Mouse (Mus musculus) liver, embryonic 14.5 days (tissue): ENCODE results near the gene Cdhr1. TPM values are rescaled to one million over a fixed set of nuclear protein-coding genes. Genes with fewer than 3 reads are reported as not detected.
A peak's percentile ranks its signal among the peaks of the same experiment; 100 is the strongest.
"Not testable (repeated sequence)": the region's sequence is repeated elsewhere in the genome, so short reads cannot be mapped to it uniquely, and the experiment has no call there.

Experiments
- ATAC-seq: fragments of 200-750 bp; cut with Nextera tagmentation; 2 replicates; pipeline ENCODE4 v1.8.0; 2017; ENCODE audit warnings: moderate number of reproducible peaks, mild to moderate bottlenecking, moderate library complexity; ENCODE audit not compliant: insufficient read depth
- DNase-seq, 3 experiments: peaks; one replicate each; pipeline ENCODE4 v3.0.0-alpha.2; 2012 to 2013; ENCODE audit warnings: low read depth in 3 of 3, low spot score in 3 of 3
- H3K27ac ChIP-seq: fragments of 300-500 bp; sonication (generic); 2 replicates; pipeline ENCODE4 v1.5.1; 2014; ENCODE audit warnings: moderate library complexity, mild to moderate bottlenecking, control low read depth, inconsistent platforms
- H3K27me3 ChIP-seq: fragments of 300-500 bp; sonication (generic); 2 replicates; pipeline ENCODE4 v1.6.1; 2014; ENCODE audit warnings: mild to moderate bottlenecking, low read length, moderate library complexity; ENCODE audit not compliant: control insufficient read depth, insufficient read depth
- H3K36me3 ChIP-seq: fragments of 300-500 bp; sonication (generic); replicated peaks from 2 replicates; pipeline ENCODE4 v1.6.1; 2014; ENCODE audit warnings: low read depth; ENCODE audit not compliant: control insufficient read depth, insufficient read depth
- H3K4me1 ChIP-seq, 2 experiments: fragments of 200-500 bp in 1 of 2; fragments of 300-500 bp in 1 of 2; sonication (generic) in 1 of 2; replicated peaks; 2 replicates each; pipeline ENCODE4 v1.6.1; 2012 to 2014; ENCODE audit warnings: antibody characterized with exemption in 1 of 2, inconsistent platforms in 1 of 2, low read length in 1 of 2; ENCODE audit not compliant: control insufficient read depth in 2 of 2, insufficient read depth in 2 of 2
- H3K4me2 ChIP-seq: fragments of 300-500 bp; sonication (generic); 2 replicates; pipeline ENCODE4 v1.6.1; 2014; ENCODE audit warnings: low read depth, mild to moderate bottlenecking, control low read depth, moderate library complexity
- H3K4me3 ChIP-seq, 2 experiments: fragments of 200-500 bp in 1 of 2; fragments of 300-500 bp in 1 of 2; sonication (generic) in 1 of 2; 2 replicates each; pipeline ENCODE4 v1.5.1; 2012 to 2014; ENCODE audit warnings: low read depth in 2 of 2, low read length in 2 of 2, mild to moderate bottlenecking in 2 of 2, control low read depth in 1 of 2, inconsistent platforms in 1 of 2, moderate library complexity in 1 of 2; ENCODE audit not compliant: insufficient read depth in 1 of 2
- H3K9ac ChIP-seq: fragments of 300-500 bp; sonication (generic); replicated peaks from 2 replicates; pipeline ENCODE4 v1.6.1; 2014; ENCODE audit warnings: mild to moderate bottlenecking, control low read depth, moderate library complexity
- H3K9me3 ChIP-seq: fragments of 300-500 bp; sonication (generic); 2 replicates; pipeline ENCODE4 v1.6.1; 2016; ENCODE audit warnings: low read length, mixed read lengths; ENCODE audit not compliant: control insufficient read depth
- CTCF ChIP-seq: IDR thresholded peaks from 2 replicates; pipeline ENCODE4 v1.5.1; 2016; ENCODE audit warnings: antibody characterized with exemption, low read depth, control low read depth
- EP300 ChIP-seq: IDR thresholded peaks from 2 replicates; pipeline ENCODE4 v1.6.1; 2016; ENCODE audit warnings: antibody characterized with exemption, low read depth
- WGBS: fragments of 180-500 bp; shearing (Covaris S2); extraction: QIAGEN DNeasy Blood & Tissue Kit; methylation state at CpG from one replicate; pipeline ENCODE4 v1.1.7; 2014; ENCODE audit not compliant: insufficient replicate concordance; 5-methylcytosine and 5-hydroxymethylcytosine counted together
- polyA plus RNA-seq, 2 experiments: library from polyadenylated mRNA; depleted of rRNA in 1 of 2; stranded (reverse) in 1 of 2; unstranded in 1 of 2; fragments of >200 nt; fragmentation: Nextera tagmentation in 1 of 2; extraction: Ambion mirVana in 1 of 2; gene quantifications; 2 replicates each; pipeline versions ENCODE4 v1.2.1 to v1.2.3; 2012 to 2014

The Cdhr1 gene
- polyA plus RNA-seq (2012; rRNA removed): 0.02 TPM in 2 replicates
- not detected in 2 replicates for polyA plus RNA-seq (2014; fragmentation: Nextera tagmentation; extraction: Ambion mirVana)

GRCm38 (mm10) chr14:37097956-37098530, at the start of gene Cdhr1:
Cdhr1 (minus strand) TSS chr14:37098347.
- TF ChIP-seq CTCF (no peak), EP300 (no peak)
- no peak within 1 kb of the TSS for H3K4me2 ChIP-seq
- H3K36me3 ChIP-seq: no peaks in the 10 kb centered on the region
- H3K4me1 ChIP-seq: no peaks in the 10 kb centered on the region
- DNase-seq (no peak), ATAC-seq (no peak)
- H3K4me3 ChIP-seq: no peak within 1 kb of the TSS
- H3K9ac ChIP-seq: no peak within 1 kb of the TSS
- no peaks in the 10 kb centered on the region for H3K9me3 ChIP-seq
- H3K27me3 ChIP-seq: peaks cover 12% of the 10 kb centered on the region
- 1% methylated on average over 30 of the region's 30 CpGs for WGBS
- no peak within 1 kb of the TSS for H3K27ac ChIP-seq

- 71% methylated on average over 8 of the region's 8 CpGs for WGBS
- H3K27ac ChIP-seq: no peak overlapping the region
- no peak overlapping the region for H3K9ac ChIP-seq
- H3K36me3 ChIP-seq: no peaks in the 10 kb centered on the region
- no peaks in the 10 kb centered on the region; a peak in 1 of 4 replicates for H3K4me1 ChIP-seq
- no peaks in the 10 kb centered on the region for H3K9me3 ChIP-seq
- ATAC-seq: no peak
- no peak overlapping the region for H3K4me2 ChIP-seq
- no peaks in the 10 kb centered on the region for H3K27me3 ChIP-seq
- DNase-seq: no peak
- TF ChIP-seq EP300 (no peak), CTCF (no peak)
- no peak overlapping the region for H3K4me3 ChIP-seq
Measured at GRCm38 (mm10) chr14:37139051-37139710, 41.0 kb upstream of the Cdhr1 start.

GRCm38 (mm10) chr14:37137596-37137995, 39.4 kb upstream of the Cdhr1 start:
- not testable (repeated sequence) for H3K9me3 ChIP-seq, H3K4me3 ChIP-seq, H3K4me2 ChIP-seq, H3K27ac ChIP-seq, ATAC-seq, DNase-seq, H3K27me3 ChIP-seq, H3K4me1 ChIP-seq, H3K36me3 ChIP-seq, H3K9ac ChIP-seq
- 57% methylated on average over 2 of the region's 3 CpGs for WGBS
- TF ChIP-seq CTCF: peak; percentile 54

GRCm38 (mm10) chr14:37136110-37136509, 38.0 kb upstream of the Cdhr1 start:
- 71% methylated on average over 4 of the region's 4 CpGs for WGBS
- H3K36me3 ChIP-seq: peaks cover 23% of the 10 kb centered on the region

GRCm38 (mm10) chr14:37135671-37136070, 37.5 kb upstream of the Cdhr1 start:
- peak overlapping the region; percentile 94 for H3K9ac ChIP-seq
- WGBS: 3% methylated on average over 10 of the region's 10 CpGs
- peaks cover 26% of the 10 kb centered on the region for H3K36me3 ChIP-seq
- peaks cover 0 to 2% of the 10 kb centered on the region in 2 experiments; a peak in 2 of 4 replicates for H3K4me1 ChIP-seq
- peak overlapping the region; percentile 86 for H3K27ac ChIP-seq
- peak; percentile 30; the same call in 1 of the 2 replicates for ATAC-seq
- no peak for DNase-seq
- peak overlapping the region; percentile 77 for H3K4me2 ChIP-seq
- TF ChIP-seq CTCF: no peak
- TF ChIP-seq EP300: no peak
- no peaks in the 10 kb centered on the region for H3K27me3 ChIP-seq
- no peaks in the 10 kb centered on the region for H3K9me3 ChIP-seq
- peak overlapping the region; percentile 74 to 91 for H3K4me3 ChIP-seq

More at GRCm38 (mm10) chr14:37136110-37136509, 38.0 kb upstream of the Cdhr1 start:
- Histone ChIP-seq H3K9ac (no peak overlapping the region), H3K27ac (no peak overlapping the region), H3K4me2 (peak overlapping the region; percentile 11; the same call in 1 of the 2 replicates), H3K4me3 (no peak overlapping the region), H3K9me3 (no peaks in the 10 kb centered on the region), H3K4me1 (peaks cover 0 to 2% of the 10 kb centered on the region in 2 experiments; a peak in 2 of 4 replicates), H3K27me3 (no peaks in the 10 kb centered on the region)
- ATAC-seq: no peak
- no peak for TF ChIP-seq EP300
- no peak for TF ChIP-seq CTCF
- DNase-seq: no peak
